ENCODE assay signal across 10 mouse cellular contexts in genomic region chr11:12232041-12232742, GRCm38 (mm10).
DNase-seq lines count a peak whose midpoint lies in the region; ATAC-seq lines count a peak whose summit lies in the region.
"Had no signal": no experiment of that assay in that cellular context is flagged by ENCODE, and none has a peak within 500 bp of the region (broad histone marks: within the 10 kb centered on the region; RNA-seq: fewer than 3 reads in every experiment).

No protein-coding gene starts in this region.

- intact Hi-C loops in left cerebral cortex, postnatal 4 days (cut with DNase I), result no loop called here

- H3K36me3 ChIP-seq in heart, embryonic 10.5 days, result no peaks in the 10 kb centered on the region
- no peaks in the 10 kb centered on the region for H3K36me3 ChIP-seq in kidney, embryonic 16.5 days (ENCODE audit: insufficient read depth, low read length)
- H3K36me3 ChIP-seq: embryonic facial prominence, embryonic 12.5 days had no signal

- H3K4me3 ChIP-seq in heart, embryonic 10.5 days, result no peak overlapping the region
- H3K4me3 ChIP-seq in kidney, embryonic 16.5 days (ENCODE audit: low read length), result no peak overlapping the region
- H3K4me3 ChIP-seq: embryonic facial prominence, embryonic 12.5 days had no signal

- no peaks in the 10 kb centered on the region for H3K9me3 ChIP-seq in heart, embryonic 10.5 days
- no peaks in the 10 kb centered on the region for H3K9me3 ChIP-seq in kidney, embryonic 16.5 days (ENCODE audit: low read length)
- H3K9me3 ChIP-seq: embryonic facial prominence, embryonic 12.5 days had no signal

- no peak overlapping the region for H3K27ac ChIP-seq in heart, embryonic 10.5 days
- H3K27ac ChIP-seq in kidney, embryonic 16.5 days (ENCODE audit: low read length), result no peak overlapping the region
- H3K27ac ChIP-seq: embryonic facial prominence, embryonic 12.5 days; macrophage had no signal

- WGBS in heart, embryonic 10.5 days, result 85% methylated on average over 10 of the region's 10 CpGs
- WGBS in kidney, embryonic 16.5 days, result 77% methylated on average over 10 of the region's 10 CpGs

- H3K4me2 ChIP-seq in kidney, embryonic 16.5 days (replicated peaks; ENCODE audit: low read depth, low read length), result no peak overlapping the region
- H3K4me2 ChIP-seq: embryonic facial prominence, embryonic 12.5 days had no signal

- peak; percentile 72 for ATAC-seq in kidney, embryonic 16.5 days (ENCODE audit: low FRiP score, low TSS enrichment)

- no peak overlapping the region for H3K9ac ChIP-seq in kidney, embryonic 16.5 days (replicated peaks; ENCODE audit: low read length)
- H3K9ac ChIP-seq: embryonic facial prominence, embryonic 12.5 days had no signal

- peaks cover 6% of the 10 kb centered on the region; the same call in 1 of the 2 replicates for H3K4me1 ChIP-seq in heart, embryonic 10.5 days
- H3K4me1 ChIP-seq in kidney, embryonic 16.5 days (ENCODE audit: insufficient read depth, low read length), result no peaks in the 10 kb centered on the region
- H3K4me1 ChIP-seq: embryonic facial prominence, embryonic 12.5 days had no signal

- peak; percentile 79 for DNase-seq in heart, adult 11 months
- no peak for DNase-seq in heart, embryonic 10.5 days (ENCODE audit: low spot score)
- DNase-seq in cerebellum, adult 9-11 months, result peak; percentile 80
- DNase-seq in left cerebral cortex, postnatal 4 days, result peak; percentile 87
- peak; percentile 65 to 66 for DNase-seq in right cerebral cortex, postnatal 36 days (ENCODE audit: low spot score in 2 of 2)
- DNase-seq in embryo, embryonic 9.5 days (ENCODE audit: extremely low spot score), result no peak
- no peak for DNase-seq in retina, embryonic 14.5 days (ENCODE audit: low spot score)

- 0 out of 2 replicates have a peak, but pooled peaks cover 3% of the 10 kb centered on the region for H3K27me3 ChIP-seq in heart, embryonic 10.5 days (ENCODE audit: insufficient read depth, poor library complexity, severe bottlenecking)
- no peaks in the 10 kb centered on the region for H3K27me3 ChIP-seq in kidney, embryonic 16.5 days (ENCODE audit: insufficient read depth, low read length)
- H3K27me3 ChIP-seq: embryonic facial prominence, embryonic 12.5 days had no signal

Comparison
In these comparisons a context has a peak if more than half of its experiments do, and no peak if none do; other contexts are left out.
1. DNase-seq: peak in heart, adult 11 months (single experiment), cerebellum, adult 9-11 months (single experiment), left cerebral cortex, postnatal 4 days (single experiment) and right cerebral cortex, postnatal 36 days (2 of 2); none in heart, embryonic 10.5 days (single experiment), embryo, embryonic 9.5 days (single experiment) and retina, embryonic 14.5 days (single experiment).